In the genomic region with DNA sequence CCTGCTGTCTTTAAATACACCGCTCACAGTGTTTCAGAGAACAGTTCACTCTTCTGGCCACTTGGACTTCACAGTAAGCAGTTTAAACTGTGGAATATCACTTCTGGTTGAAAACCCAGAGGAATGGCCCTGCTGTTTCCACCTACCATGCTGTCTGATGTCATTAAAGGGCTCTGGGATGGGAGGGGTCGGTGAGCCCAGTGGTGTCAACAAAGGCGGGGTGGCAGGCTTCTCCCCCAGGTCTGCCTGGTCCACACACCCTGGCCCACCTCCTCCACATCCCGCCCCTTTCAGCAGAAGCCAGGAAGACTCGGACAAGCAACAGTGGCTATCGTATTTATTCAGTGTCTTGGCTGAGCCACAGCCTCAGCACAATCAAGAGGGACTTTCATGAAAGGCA, we compare ENCODE assay signal across 17 mouse cellular contexts. TPM values are rescaled to one million over a fixed set of nuclear protein-coding genes. Genes with fewer than 3 reads are reported as not detected.
DNase-seq lines count a peak whose midpoint lies in the region; ATAC-seq and TF ChIP-seq lines count a peak whose summit lies in the region.
"Had no signal": no experiment of that assay in that cellular context is flagged by ENCODE, and none has a peak within 500 bp of the region (broad histone marks: within the 10 kb centered on the region; RNA-seq: fewer than 3 reads in every experiment).

No protein-coding gene starts in this region.

- no peaks in the 10 kb centered on the region for H3K79me2 ChIP-seq in MEL (ENCODE audit: control insufficient read depth, insufficient read depth, low read length, poor library complexity)

- peaks cover 17% of the 10 kb centered on the region for H3K4me1 ChIP-seq in kidney, embryonic 15.5 days
- H3K4me1 ChIP-seq in MEL (ENCODE audit: control insufficient read depth in 1 of 2, insufficient read depth in 2 of 2, low read length in 2 of 2), result peaks cover 0 to 12% of the 10 kb centered on the region in 2 experiments; a peak in 2 of 4 replicates
- peaks cover 32% of the 10 kb centered on the region for H3K4me1 ChIP-seq in forebrain, embryonic 15.5 days

- no peak overlapping the region for H3K4me3 ChIP-seq in gastrocnemius, adult 2 months
- no peak overlapping the region for H3K4me3 ChIP-seq in kidney, embryonic 15.5 days (replicated peaks)
- peak overlapping the region; percentile 65 to 68 for H3K4me3 ChIP-seq in MEL (ENCODE audit: control insufficient read depth in 1 of 2, insufficient read depth in 1 of 2, low read depth in 2 of 2, low read length in 2 of 2)
- no peak overlapping the region for H3K4me3 ChIP-seq in forebrain, embryonic 15.5 days

- ATAC-seq in kidney, embryonic 15.5 days (replicated peaks; ENCODE audit: low FRiP score), result peak; percentile 53; the same call in 1 of the 2 replicates
- ATAC-seq in forebrain, embryonic 15.5 days (replicated peaks), result no peak

- TF ChIP-seq POLR2A in MEL (IDR thresholded peaks at IDR 0.05; ENCODE audit: control insufficient read depth in 1 of 2, insufficient read depth in 1 of 2, low read depth in 1 of 2, low read length in 2 of 2, poor library complexity in 1 of 2), result no peak

- H3K27me3 ChIP-seq in kidney, embryonic 15.5 days, result no peaks in the 10 kb centered on the region
- H3K27me3 ChIP-seq in MEL (ENCODE audit: control insufficient read depth in 1 of 2, insufficient read depth in 2 of 2, low read length in 2 of 2), result no peaks in the 10 kb centered on the region
- no peaks in the 10 kb centered on the region for H3K27me3 ChIP-seq in forebrain, embryonic 15.5 days

- no peak overlapping the region for H3K9ac ChIP-seq in kidney, embryonic 15.5 days
- peak overlapping the region; percentile 65 for H3K9ac ChIP-seq in MEL (ENCODE audit: control insufficient read depth, low read depth, low read length, poor library complexity, severe bottlenecking)
- H3K9ac ChIP-seq in forebrain, embryonic 15.5 days (replicated peaks), result no peak overlapping the region

- H3K4me2 ChIP-seq in kidney, embryonic 15.5 days, result no peak overlapping the region
- no peak overlapping the region for H3K4me2 ChIP-seq in forebrain, embryonic 15.5 days (replicated peaks)

- H3K27ac ChIP-seq in gastrocnemius, adult 2 months, result peak overlapping the region; percentile 49
- H3K27ac ChIP-seq in kidney, embryonic 15.5 days, result 0 out of 2 replicates have a peak overlapping the region, but pooled peaks have one; percentile 3
- no peak overlapping the region; the same call in 1 of the 2 replicates for H3K27ac ChIP-seq in MEL (ENCODE audit: control insufficient read depth, low read depth, low read length)
- H3K27ac ChIP-seq in forebrain, embryonic 15.5 days (replicated peaks), result peak overlapping the region; percentile 60; the same call in 1 of the 2 replicates

- no peak for TF ChIP-seq CTCF in gastrocnemius, adult 2 months (IDR thresholded peaks at IDR 0.05)
- no peak for TF ChIP-seq CTCF in MEL (IDR thresholded peaks at IDR 0.05 in 2 of 3, conservative IDR thresholded peaks at IDR 0.05 in 1 of 3; ENCODE audit: control insufficient read depth in 1 of 3, insufficient read depth in 1 of 3, low read depth in 2 of 3, low read length in 3 of 3, poor library complexity in 1 of 3, severe bottlenecking in 1 of 3)

- no peaks in the 10 kb centered on the region for H3K9me3 ChIP-seq in kidney, embryonic 15.5 days (replicated peaks)
- H3K9me3 ChIP-seq in MEL (replicated peaks; ENCODE audit: insufficient read depth, low read length), result no peaks in the 10 kb centered on the region
- no peaks in the 10 kb centered on the region for H3K9me3 ChIP-seq in forebrain, embryonic 15.5 days

- WGBS in kidney, embryonic 15.5 days, result 41% methylated on average over 6 of the region's 6 CpGs
- WGBS in forebrain, embryonic 15.5 days, result 30% methylated on average over 6 of the region's 6 CpGs

- no peak for TF ChIP-seq EP300 in MEL (IDR thresholded peaks at IDR 0.05; ENCODE audit: low read depth in 1 of 2, low read length in 2 of 2)

- intact Hi-C loops in gastrocnemius, adult 2 months (cut with DNase I), result no loop called here
- intact Hi-C loops in gastrocnemius, postnatal 36 days (cut with DNase I), result no loop called here

- TF ChIP-seq RAD21 in MEL (IDR thresholded peaks at IDR 0.05; ENCODE audit: low read depth, low read length), result no peak

- DNase-seq in gastrocnemius, adult 2 months, result peak; percentile 34
- no peak for DNase-seq in gastrocnemius, postnatal 36 days
- DNase-seq in kidney, postnatal 10 days, result no peak
- peak; percentile 50 for DNase-seq in MEL (ENCODE audit: low read depth, low spot score)
- DNase-seq in right cerebral cortex, adult 18-20 months, result no peak
- DNase-seq in spleen, postnatal 36 days (ENCODE audit: low spot score in 2 of 2), result no peak
- DNase-seq: cerebellum, adult 11-12 months; kidney, postnatal 25 days; liver; midbrain, embryonic 14.5 days; retina, postnatal 1 day; thymus, adult 18-20 months had no signal

- peaks cover 8% of the 10 kb centered on the region for H3K36me3 ChIP-seq in kidney, embryonic 15.5 days
- H3K36me3 ChIP-seq in MEL (ENCODE audit: control insufficient read depth in 1 of 2, insufficient read depth in 2 of 2, low read length in 2 of 2), result peaks cover 0 to 8% of the 10 kb centered on the region in 2 experiments; a peak in 2 of 4 replicates
- H3K36me3 ChIP-seq in forebrain, embryonic 15.5 days, result peaks cover 15% of the 10 kb centered on the region

TF ChIP-seq in MEL, 35 proteins besides CTCF, POLR2A, EP300 and RAD21:
- TF ChIP-seq MXI1 (IDR thresholded peaks at IDR 0.05; ENCODE audit: low read depth, low read length) (peak; percentile 56; the same call in 1 of the 2 replicates), GABPA (IDR thresholded peaks at IDR 0.05; ENCODE audit: low read depth, low read length) (no peak)
TF ChIP-seq in MEL: peak in this region for 1.

RNA-seq across cellular contexts. Expression of gene Tigit, which starts 44.7 kb away (rescaled TPM):
- not detected for total RNA-seq in gastrocnemius, adult 2 months (2021)
- total RNA-seq in gastrocnemius, postnatal 36 days (2021), result not detected
- polyA plus RNA-seq in kidney, embryonic 15.5 days (2015; fragmentation: Nextera tagmentation; extraction: Ambion mirVana), result not detected in 2 replicates
- 0.39 and 0.85 TPM in 2 replicates for total RNA-seq in MEL (2012; rRNA removed)
- polyA plus RNA-seq in MEL (2012; ENCODE audit: insufficient read depth in 1 of 2, insufficient read length in 2 of 2, low read depth in 1 of 2, low replicate concordance in 2 of 2, missing spikeins in 1 of 2), result 1 to 10 TPM in 1 of 2 experiments, not detected in 1; 7.5 TPM
- 0.20 TPM in 1 of 2 replicates, not detected in the other for polyA plus RNA-seq in forebrain, embryonic 15.5 days (2015; fragmentation: Nextera tagmentation; extraction: Ambion mirVana)
- total RNA-seq: common myeloid progenitor, adult 5-6 weeks; hematopoietic stem cell, adult 5-6 weeks had no signal
- polyA plus RNA-seq: lung, embryonic 16.5 days; midbrain, embryonic 14.5 days had no signal

Comparison
In these comparisons a context has a peak if more than half of its experiments do, and no peak if none do; other contexts are left out.
1. DNase-seq: peak in gastrocnemius, adult 2 months (single experiment) and MEL (single experiment); none in gastrocnemius, postnatal 36 days (0 of 2), kidney, postnatal 10 days (single experiment), right cerebral cortex, adult 18-20 months (single experiment) and spleen, postnatal 36 days (0 of 2).
2. H3K4me3 ChIP-seq: peak in MEL (2 of 2); none in gastrocnemius, adult 2 months (single experiment), kidney, embryonic 15.5 days (single experiment) and forebrain, embryonic 15.5 days (single experiment).